Mouse (Mus musculus) adrenal gland, adult 18-20 months (tissue): Measurements from ENCODE around the gene Cfap54. TPM values are rescaled to one million over a fixed set of nuclear protein-coding genes. Genes with fewer than 3 reads are reported as not detected.

Experiments
- DNase-seq, 2 experiments: peaks; one replicate each; pipeline ENCODE4 v3.0.0; 2021 to 2022; ENCODE audit warnings: low spot score in 2 of 2
- total RNA-seq, 2 experiments: library from RNA; stranded (reverse); gene quantifications; 1 replicate in 1 of 2; 2 replicates in 1 of 2; pipeline ENCODE4 v1.2.3; 2021

The Cfap54 gene
- total RNA-seq, 2 experiments from 2014 or later = 6.2 to 8.4 TPM

GRCm38 (mm10) chr10:92790893-92791530, 290.4 kb downstream of the Cfap54 start:
- DNase-seq = no peak

DNA sequence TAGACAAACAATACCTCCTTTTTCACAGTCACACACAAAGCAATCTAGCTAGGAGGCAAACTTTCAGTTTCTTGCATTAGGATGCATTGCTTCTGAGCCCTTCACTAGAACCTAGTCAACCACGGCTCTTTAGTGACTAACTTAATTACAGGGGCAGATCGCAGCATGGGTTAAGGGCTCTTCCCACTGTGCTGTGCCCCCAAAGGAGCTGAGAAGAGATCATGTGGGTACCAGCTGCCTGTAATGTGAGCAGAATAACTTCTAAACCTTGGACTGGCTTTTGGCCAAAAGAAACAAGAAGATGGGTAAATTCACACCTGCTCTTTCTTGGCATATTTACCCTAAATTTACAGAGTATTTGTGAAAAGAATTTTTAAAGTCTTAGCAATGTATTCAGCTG, 291.2 kb downstream of the Cfap54 start:
- no peak for DNase-seq

- DNase-seq = no peak
Measured at GRCm38 (mm10) chr10:92788410-92789096, 292.9 kb downstream of the Cfap54 start.

DNA sequence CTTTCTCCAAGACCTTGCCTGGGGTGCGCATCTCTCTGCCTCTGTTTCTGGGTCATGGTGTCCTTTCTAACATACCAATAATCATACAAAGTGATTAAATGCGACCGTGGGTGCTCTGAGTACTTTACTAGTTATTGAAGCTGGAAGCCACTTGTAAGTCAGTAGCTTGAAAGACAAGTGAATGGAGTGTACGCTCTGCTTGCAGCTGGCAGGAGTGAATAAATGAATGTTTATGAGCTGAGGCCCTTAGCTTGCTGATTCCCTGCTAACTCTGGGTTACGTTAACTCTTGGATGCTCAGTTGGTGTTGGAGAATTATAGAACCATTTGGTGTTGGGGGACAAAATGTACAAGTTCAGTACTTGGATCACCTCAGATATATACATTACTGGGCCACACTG, 298.7 kb downstream of the Cfap54 start:
- no peak for DNase-seq

DNA sequence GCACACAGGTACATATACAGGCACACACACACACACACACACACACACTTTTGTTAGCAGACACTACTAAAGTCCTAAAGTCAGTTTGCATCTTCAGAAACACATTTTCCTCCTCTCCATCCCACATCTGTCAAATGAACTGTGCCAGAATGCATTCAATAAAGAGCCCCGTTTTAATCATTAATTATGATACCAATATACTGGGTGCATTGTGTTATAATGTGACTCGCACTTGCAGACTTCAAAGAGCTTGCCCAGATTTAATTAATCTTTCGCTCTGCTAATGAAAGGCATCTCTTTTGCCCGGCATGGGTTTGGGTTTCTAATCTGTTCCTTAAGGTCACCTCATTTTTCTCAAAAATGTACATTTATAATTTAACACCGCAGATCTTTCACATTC, 327.1 kb downstream of the Cfap54 start:
- no peak for DNase-seq

DNA sequence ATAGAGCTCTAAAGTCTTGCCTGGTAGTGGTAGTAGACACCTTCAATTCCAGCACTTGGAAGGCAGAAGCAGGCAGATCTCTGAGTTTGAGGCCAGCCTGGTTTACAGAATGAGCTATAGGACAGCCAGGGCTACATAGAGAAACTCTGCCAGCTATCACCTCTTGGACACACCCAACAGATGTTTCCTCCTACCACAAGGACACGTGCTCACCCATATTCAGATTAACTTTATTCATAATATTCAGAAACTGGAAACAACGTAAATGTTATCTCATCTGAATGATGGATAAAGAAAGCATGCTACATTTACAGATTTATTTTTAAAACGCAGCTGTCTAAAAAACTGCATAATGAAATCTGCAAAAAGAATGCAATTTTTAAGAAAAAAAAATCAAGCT, 351.1 kb downstream of the Cfap54 start:
- no peak for DNase-seq

DNA sequence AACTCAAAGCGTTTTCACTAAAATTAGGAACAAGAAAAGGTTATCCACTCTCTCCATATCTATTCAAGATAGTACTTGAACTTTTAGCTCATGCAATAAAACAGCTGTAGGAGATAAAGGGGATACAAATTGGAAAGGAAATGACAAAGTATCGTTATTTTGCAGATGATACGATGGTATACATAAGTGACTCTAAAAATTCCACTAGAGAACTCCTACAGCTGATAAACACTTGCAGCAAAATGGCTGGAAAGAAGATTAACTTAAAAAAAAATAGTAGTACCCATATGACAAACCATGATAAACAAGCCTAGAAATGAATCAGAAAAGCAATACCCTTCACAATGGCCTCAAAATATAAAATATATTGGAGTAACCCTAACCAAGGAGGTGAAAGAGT, 352.7 kb downstream of the Cfap54 start:
- DNase-seq = no peak

Other genes with a start within 250 kb of the Cfap54 start
- gene Cdk17, start 79.3 kb upstream of the Cfap54 start, total RNA-seq = 10 to 100 TPM; 24.6 to 29.4 TPM
- 10 to 100 TPM; 25.7 to 30.1 TPM for gene Elk3, start 229.5 kb upstream of the Cfap54 start, total RNA-seq